Mouse (Mus musculus) lung, embryonic 14.5 days (tissue): ENCODE results near the gene Rpp38. TPM values are rescaled to one million over a fixed set of nuclear protein-coding genes. Genes with fewer than 3 reads are reported as not detected.

ENCODE experiments used
- ATAC-seq: fragments of 200-750 bp; cut with Nextera tagmentation; 2 replicates; pipeline ENCODE4 v1.8.0; 2017; ENCODE audit warnings: mild to moderate bottlenecking, moderate TSS enrichment, moderate library complexity; ENCODE audit not compliant: insufficient read depth
- DNase-seq: peaks from one replicate; pipeline ENCODE4 v3.0.0-alpha.2; 2015
- H3K27ac ChIP-seq: fragments of 300-500 bp; sonication (generic); 2 replicates; pipeline ENCODE4 v1.5.1; 2014; ENCODE audit warnings: low read depth, mild to moderate bottlenecking, moderate library complexity
- H3K27me3 ChIP-seq: fragments of 300-500 bp; sonication (generic); 2 replicates; pipeline ENCODE4 v1.6.1; 2014; ENCODE audit warnings: low read length, control low read depth; ENCODE audit not compliant: insufficient read depth
- H3K36me3 ChIP-seq: fragments of 300-500 bp; sonication (generic); 2 replicates; pipeline ENCODE4 v1.6.1; 2014; ENCODE audit warnings: control low read depth; ENCODE audit not compliant: insufficient read depth
- H3K4me1 ChIP-seq: fragments of 300-500 bp; sonication (generic); 2 replicates; pipeline ENCODE4 v1.6.1; 2014; ENCODE audit warnings: antibody characterized with exemption, control low read depth; ENCODE audit not compliant: insufficient read depth
- H3K4me2 ChIP-seq: fragments of 300-500 bp; sonication (generic); 2 replicates; pipeline ENCODE4 v1.6.1; 2014; ENCODE audit warnings: mild to moderate bottlenecking
- H3K4me3 ChIP-seq: fragments of 300-500 bp; sonication (generic); 2 replicates; pipeline ENCODE4 v1.5.1; 2014; ENCODE audit warnings: low read depth, low read length
- H3K9ac ChIP-seq: fragments of 300-500 bp; sonication (generic); 2 replicates; pipeline ENCODE4 v1.6.1; 2014
- H3K9me3 ChIP-seq: fragments of 300-500 bp; sonication (generic); 2 replicates; pipeline ENCODE4 v1.6.1; 2016; ENCODE audit warnings: low read depth, low read length, control low read depth
- CTCF ChIP-seq: IDR thresholded peaks from 2 replicates; pipeline ENCODE4 v1.5.1; 2016; ENCODE audit warnings: antibody characterized with exemption, low read depth
- WGBS: fragments of 180-500 bp; shearing (Covaris S2); extraction: QIAGEN DNeasy Blood & Tissue Kit; methylation state at CpG from one replicate; pipeline ENCODE4 v1.1.7; 2014; 5-methylcytosine and 5-hydroxymethylcytosine counted together
- polyA plus RNA-seq: library from polyadenylated mRNA; unstranded; fragments of >200 nt; fragmentation: Nextera tagmentation; extraction: Ambion mirVana; gene quantifications from 2 replicates; pipeline ENCODE4 v1.2.1, GENCODE M21; 2014

Gene Rpp38
- polyA plus RNA-seq, 1 experiment from 2014 or later: 26.8 TPM

DNA sequence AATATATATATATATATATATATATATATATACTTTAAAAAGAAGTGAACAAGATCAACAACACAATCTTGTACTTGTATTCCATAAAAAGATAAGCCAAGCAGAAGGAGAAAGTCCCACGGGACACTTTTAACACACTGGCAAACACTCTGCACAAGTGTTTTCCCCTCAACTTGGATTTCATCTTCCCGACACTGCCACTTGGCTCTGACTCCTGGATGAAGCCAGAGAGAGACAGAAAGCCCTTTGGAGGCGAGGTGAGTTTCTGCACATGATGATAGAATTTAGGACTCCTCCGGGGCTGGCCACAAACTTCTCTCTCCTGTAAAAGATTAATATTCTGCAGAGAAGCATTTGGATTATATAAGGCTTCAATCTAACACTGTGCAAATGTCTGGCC is 51.1 kb downstream of the Rpp38 start:
- Histone ChIP-seq H3K27ac (no peak overlapping the region), H3K4me3 (no peak overlapping the region), H3K4me1 (peaks cover 7% of the 10 kb centered on the region), H3K9me3 (no peaks in the 10 kb centered on the region), H3K4me2 (no peak overlapping the region), H3K27me3 (no peaks in the 10 kb centered on the region), H3K9ac (no peak overlapping the region), H3K36me3 (no peaks in the 10 kb centered on the region)
- DNase-seq: no peak
- WGBS: 67% methylated on average over 4 of the region's 4 CpGs
- ATAC-seq: no peak
- TF ChIP-seq CTCF: no peak

Other genes with a start within 250 kb of the Rpp38 start
- 57.0 and 58.3 TPM in 2 replicates for gene Fam171a1, start 218.4 kb downstream of the Rpp38 start, polyA plus RNA-seq
- gene Nmt2, start 48.4 kb downstream of the Rpp38 start, polyA plus RNA-seq: 41.3 and 41.6 TPM in 2 replicates
- 0.51 and 0.92 TPM in 2 replicates for gene Acbd7, start 3.5 kb upstream of the Rpp38 start, polyA plus RNA-seq
- gene Olah, start 64.6 kb upstream of the Rpp38 start, polyA plus RNA-seq: not detected in 2 replicates
- gene Meig1, start 90.0 kb upstream of the Rpp38 start, polyA plus RNA-seq: 0.73 TPM in 1 of 2 replicates, not detected in the other
- 5.8 and 5.9 TPM in 2 replicates for gene Dclre1c, start 91.5 kb upstream of the Rpp38 start, polyA plus RNA-seq
- 24.3 and 25.0 TPM in 2 replicates for gene Suv39h2, start 142.4 kb upstream of the Rpp38 start, polyA plus RNA-seq
- 7.1 and 7.5 TPM in 2 replicates for gene Gm45902, start 180.1 kb upstream of the Rpp38 start, polyA plus RNA-seq
- 128 TPM in 2 replicates for gene Hspa14, start 180.2 kb upstream of the Rpp38 start, polyA plus RNA-seq
- gene Cdnf, start 180.4 kb upstream of the Rpp38 start, polyA plus RNA-seq: 0.33 TPM in 1 of 2 replicates, not detected in the other
- 41.2 and 43.0 TPM in 2 replicates for gene Fam107b, start 237.8 kb upstream of the Rpp38 start, polyA plus RNA-seq